Mouse (Mus musculus) left cerebral cortex, postnatal 10 days (tissue): ENCODE measurements at regions not wholly inside any gene's neighbourhood (a gene's known extent, or its start where the extent isn't known, plus 50 kb on each side); places are given as distances from the start of the nearest gene placed in this dataset.

Source experiments
- DNase-seq, 2 experiments: peaks; one replicate each; pipeline ENCODE4 v3.0.0; 2021 to 2022; ENCODE audit warnings: low spot score in 2 of 2, mixed read lengths in 1 of 2; ENCODE audit errors: extremely low spot score in 1 of 2
- intact Hi-C: fragments of 180-260 bp; cut with DNase I; formaldehyde crosslinking; loops from one replicate; pipeline ENCODE4 v1.15.1; 2025

DNA sequence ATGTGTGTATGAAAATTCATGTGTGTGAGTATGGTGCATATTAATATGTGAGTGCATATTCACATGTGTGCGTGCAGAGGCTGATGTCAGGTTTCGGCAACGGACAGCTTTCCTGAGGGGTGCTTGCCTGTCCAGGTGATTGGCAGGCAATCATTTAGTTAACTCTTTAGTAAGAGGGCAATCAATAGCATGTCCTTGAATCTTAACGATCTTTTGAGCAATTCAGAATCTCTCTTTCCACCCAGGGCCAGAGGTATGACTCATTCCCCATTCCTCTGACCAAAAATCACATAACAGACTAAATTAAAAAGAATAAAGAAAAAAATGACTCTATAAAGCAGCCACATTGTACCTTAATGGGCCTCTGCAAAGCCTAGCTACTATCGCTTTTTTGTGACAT is 303.7 kb downstream of the Tbc1d1 start:
- intact Hi-C loops: no loop called here
- DNase-seq: no peak

- intact Hi-C loops: no loop called here
Observed at GRCm38 (mm10) chr5:64460891-64461290, 304.8 kb downstream of the Tbc1d1 start.

GRCm38 (mm10) chr5:64461592-64461991 is 305.5 kb downstream of the Tbc1d1 start:
- DNase-seq: no peak
- intact Hi-C loops: no loop called here

More at GRCm38 (mm10) chr5:64460891-64461290, 304.8 kb downstream of the Tbc1d1 start:
- DNase-seq: no peak

- DNase-seq: peak in 1 of 2 experiments; percentile 29
- intact Hi-C loops: no loop called here
Observed at GRCm38 (mm10) chr5:64462411-64462810, 306.3 kb downstream of the Tbc1d1 start.

DNA sequence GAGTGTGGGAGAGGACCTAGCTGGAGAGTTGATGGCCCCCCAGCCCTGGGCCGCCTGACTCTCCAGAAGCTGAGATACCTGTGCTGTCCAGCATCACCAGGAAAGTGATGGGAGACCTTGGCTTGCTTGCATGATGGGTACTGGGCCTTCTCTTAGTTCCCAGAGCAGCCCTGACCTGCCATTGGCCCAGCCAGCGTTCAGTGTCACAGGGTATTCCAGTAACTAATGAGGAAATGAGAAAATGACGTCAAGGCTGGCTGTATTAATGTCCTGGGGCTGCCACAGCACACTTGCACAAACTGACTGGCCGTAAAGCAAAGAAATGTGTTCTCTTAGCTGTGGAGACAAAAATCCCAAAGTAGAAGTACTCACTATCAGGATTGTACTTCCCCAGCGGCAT is 307.5 kb downstream of the Tbc1d1 start:
- no peak for DNase-seq
- intact Hi-C loops: no loop called here

DNA sequence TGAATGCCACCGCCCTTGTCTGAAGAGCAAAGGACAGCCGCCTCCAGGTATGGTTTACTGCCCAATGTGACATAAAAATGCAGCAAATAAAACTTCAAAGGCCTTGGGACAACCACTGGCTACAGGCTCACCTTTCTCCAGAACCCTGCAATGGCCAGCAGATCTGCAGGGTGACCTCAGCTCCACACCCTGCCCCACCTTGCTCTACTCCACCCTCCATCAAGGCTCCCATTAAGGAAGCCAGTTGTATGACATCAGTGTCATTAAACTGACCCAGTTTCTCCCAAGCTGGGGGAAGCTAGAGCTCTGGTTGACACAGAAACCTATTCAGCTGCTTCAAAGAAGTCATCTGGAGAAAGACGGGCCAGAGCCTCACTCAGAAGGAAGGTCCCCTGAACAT is 310.2 kb downstream of the Tbc1d1 start:
- no peak for DNase-seq
- intact Hi-C loops: no loop called here

- intact Hi-C loops: no loop called here
- no peak for DNase-seq
Observed at GRCm38 (mm10) chr5:64467856-64468255, 311.8 kb downstream of the Tbc1d1 start.

DNA sequence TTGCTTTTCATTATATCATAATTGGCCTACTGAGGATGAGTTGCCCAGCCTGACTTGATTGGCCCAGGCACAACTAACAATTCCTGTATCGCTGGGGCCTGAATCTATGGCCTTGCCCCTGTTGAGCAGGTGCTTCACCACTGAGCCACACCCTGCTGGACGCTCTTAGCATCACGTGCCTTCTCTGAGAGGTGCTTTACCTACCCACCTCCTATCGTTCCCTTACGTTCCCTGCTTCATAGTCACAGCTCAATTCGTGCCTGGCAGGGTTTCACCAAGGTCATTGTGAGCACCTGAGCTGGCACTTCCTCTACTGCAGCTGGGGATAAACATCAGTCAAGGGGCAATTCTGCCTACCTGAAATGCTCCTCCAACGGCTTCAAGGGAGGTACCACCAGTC is 312.2 kb downstream of the Tbc1d1 start:
- DNase-seq: no peak
- intact Hi-C loops: no loop called here

DNA sequence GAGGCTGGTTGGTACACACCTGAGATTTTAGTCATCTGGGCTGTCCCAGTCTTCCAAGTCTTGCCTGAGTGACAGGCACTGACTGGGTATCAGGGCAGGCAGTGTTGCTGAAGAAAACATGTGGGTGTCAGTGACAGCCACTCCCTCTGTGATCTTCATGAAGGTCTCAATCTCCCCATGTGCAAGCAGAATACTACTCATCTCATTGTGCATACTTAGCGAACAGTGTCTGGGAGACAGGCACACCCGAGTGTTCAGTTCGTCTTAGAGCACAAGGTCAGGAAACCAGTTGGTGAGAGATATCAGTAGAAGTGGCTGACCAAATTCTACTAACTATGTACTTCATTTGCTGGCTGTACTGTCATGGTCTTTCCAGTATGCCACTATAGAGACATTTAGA is 315.9 kb downstream of the Tbc1d1 start:
- intact Hi-C loops: no loop called here
- DNase-seq: no peak

DNA sequence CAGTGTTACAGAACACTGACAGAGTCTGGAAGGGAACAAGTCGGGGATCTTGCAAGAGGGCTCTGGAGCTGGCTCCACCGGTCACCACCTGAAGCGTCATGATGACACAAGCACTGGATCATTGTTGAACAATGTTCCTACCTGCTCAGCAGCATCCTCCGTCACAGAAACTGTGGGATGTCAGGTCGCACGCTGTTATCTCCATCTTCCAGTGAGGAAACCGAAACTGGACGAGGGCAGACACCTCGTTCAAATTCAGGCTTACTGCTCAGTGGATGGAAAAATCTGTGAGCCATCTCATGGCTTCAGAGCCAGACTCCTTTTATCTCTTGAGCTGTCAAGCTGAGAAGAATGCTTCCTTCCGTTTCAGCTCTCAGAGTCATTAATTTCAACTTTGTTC is 316.3 kb downstream of the Tbc1d1 start:
- intact Hi-C loops: no loop called here

GRCm38 (mm10) chr5:64474868-64475267 is 318.8 kb downstream of the Tbc1d1 start:
- intact Hi-C loops: loop anchor here (5.0 kb wide), 1 partner anchor 83 kb away; no protein-coding TSS in a partner anchor

More for the DNA sequence above, 316.3 kb downstream of the Tbc1d1 start:
- no peak for DNase-seq

DNA sequence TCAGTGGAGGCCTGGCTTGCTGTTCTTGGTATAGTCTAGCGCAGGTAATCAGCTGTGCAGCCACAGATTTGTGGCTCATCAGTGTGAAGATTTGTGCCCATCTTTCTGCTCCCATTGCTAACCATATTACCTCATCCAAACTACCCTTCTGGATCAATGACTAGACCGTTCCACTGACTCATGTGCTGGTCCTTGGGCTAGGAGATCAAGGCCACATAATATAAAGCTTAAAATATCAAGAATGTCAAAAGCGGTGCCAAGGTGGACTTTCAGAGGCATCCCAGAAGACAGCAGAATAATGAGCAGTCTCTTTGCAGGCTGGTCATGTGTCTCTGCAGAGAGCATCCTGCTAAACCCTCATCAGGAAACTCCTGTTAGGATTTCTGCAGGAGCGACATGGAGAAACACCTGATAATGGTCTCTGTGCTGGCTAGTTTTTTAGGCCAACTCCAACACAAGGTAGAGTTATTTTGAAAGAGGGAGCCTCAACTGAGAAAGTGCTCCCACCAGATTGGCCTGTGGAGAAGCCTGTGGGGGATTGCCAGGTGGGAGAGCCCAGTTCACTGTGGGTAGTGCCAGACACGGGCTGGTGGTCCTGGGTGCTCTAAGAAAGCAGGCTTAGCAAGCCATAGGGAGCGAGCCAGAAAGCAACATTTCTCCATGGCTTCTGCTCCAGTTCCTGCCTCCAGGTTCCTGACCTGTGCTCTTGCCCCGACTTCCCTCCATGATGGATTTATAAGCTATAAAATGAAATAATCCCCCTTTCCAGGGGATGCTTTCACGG is 319.8 kb downstream of the Tbc1d1 start:
- no peak for DNase-seq

More at GRCm38 (mm10) chr5:64474868-64475267, 318.8 kb downstream of the Tbc1d1 start:
- DNase-seq: no peak

DNA sequence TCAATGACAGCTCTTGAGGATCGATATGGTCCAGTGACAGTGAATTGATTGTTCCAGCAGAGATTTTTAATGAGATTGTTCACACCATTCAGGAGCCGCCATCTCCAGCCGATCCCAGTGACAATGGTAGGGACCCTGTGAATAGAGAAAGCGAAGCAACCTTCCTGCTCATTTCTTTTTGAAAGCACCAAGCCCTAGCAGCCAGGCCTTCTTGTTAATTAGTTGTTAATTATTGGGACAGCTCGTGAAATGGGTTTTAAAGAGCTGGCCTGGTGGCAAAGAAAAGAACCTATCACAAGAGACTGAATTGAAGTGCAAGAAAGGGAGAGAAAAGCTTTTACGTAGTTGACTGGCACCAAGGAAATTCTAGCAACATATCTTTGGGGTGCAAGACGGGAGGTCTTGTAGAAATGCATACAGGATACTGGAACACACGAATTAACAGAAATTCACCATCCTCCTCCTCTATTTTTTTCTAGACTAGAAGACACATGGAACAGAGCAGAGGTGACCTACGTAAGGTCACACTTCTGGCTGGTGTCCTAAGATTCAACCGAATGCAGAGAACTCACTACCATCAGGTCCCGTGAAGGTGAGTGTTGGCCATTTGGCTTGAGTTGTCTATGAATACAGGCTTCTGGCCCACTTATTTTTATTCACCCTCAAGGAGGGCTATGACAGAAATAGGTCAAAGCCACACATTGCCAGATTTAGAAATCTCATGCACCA is 320.7 kb downstream of the Tbc1d1 start:
- DNase-seq: no peak
- intact Hi-C loops: loop anchor here (5.0 kb wide), 1 partner anchor 85 kb away; no protein-coding TSS in a partner anchor

More for the DNA sequence above, 319.8 kb downstream of the Tbc1d1 start:
- intact Hi-C loops: loop anchor here (5.0 kb wide), 1 partner anchor 84 kb away; no protein-coding TSS in a partner anchor

DNA sequence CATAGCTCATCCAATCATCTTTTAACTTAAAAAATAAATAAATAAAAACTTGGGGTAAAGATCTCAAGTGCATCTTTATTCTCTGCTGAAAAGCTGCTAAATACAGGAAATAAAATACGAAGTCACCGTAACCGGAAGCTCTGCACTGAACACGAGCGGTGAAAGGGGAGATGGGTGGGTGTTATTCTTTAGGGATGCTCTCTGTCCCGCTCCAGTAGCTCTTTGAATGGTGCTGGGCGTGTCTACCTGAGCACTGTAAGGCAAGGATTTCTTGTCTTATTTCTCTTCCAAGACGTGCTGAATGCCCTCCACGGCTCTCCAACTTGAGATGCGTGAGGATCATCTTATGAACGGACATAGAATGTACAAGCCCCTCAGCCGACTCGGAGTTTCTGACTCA is 322.0 kb downstream of the Tbc1d1 start:
- no peak for DNase-seq
- intact Hi-C loops: loop anchor here (5.0 kb wide), 1 partner anchor 86 kb away; no protein-coding TSS in a partner anchor

DNA sequence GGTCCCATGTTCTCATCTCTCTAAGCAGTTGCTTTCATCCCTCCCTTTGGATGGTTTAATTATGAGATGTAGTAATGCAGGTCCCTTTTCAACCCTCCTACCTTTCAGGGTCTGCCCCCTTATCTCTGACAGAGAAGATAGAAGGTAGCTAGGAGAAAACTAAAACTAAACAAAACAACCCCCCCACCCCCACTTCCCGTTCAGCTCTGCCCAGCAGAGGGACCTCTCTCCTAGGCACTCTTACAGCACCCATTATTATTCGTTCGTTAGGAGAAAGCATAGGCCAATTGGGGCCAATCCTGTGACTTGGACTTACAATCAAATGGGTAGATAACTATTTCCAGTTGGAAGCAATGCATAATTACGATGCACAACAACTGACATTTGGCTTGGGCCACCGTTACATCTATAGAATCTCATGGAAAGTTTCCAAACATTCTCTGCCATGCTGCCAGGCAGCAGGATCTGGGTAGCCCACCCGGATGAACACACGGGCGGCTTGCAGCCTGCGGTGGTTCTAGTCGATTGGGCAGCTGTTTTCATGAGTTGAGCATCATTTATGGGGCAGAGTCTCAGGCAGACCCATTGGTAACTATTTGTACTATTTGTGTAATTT is 322.6 kb downstream of the Tbc1d1 start:
- intact Hi-C loops: loop anchor here (5.0 kb wide), 1 partner anchor 86 kb away; no protein-coding TSS in a partner anchor
- no peak for DNase-seq

- intact Hi-C loops: loop anchor here (5.0 kb wide), 1 partner anchor 87 kb away; no protein-coding TSS in a partner anchor
- no peak for DNase-seq
Observed at GRCm38 (mm10) chr5:64479315-64479714, 323.2 kb downstream of the Tbc1d1 start.

GRCm38 (mm10) chr5:64485043-64485442 is 318.1 kb upstream of the Klf3 start:
- DNase-seq: no peak
- intact Hi-C loops: no loop called here

DNA sequence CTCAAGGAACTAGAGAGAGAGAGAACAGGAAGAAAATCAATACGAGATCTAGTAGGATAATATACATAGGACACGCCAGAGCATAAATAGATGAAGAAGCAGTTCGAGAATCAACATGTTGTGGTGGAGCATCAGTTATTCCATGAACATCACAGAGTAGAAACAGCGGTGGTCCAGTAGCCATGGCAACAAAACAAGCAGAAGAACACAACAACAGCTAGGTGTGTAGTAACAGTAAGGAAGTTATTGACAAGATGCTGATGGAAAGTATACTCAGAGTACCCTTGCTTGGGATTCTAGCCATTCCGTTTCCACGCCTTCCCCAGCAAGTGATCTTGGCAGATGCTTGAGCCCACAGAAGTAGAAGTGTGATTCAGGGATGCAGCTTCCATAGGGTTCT is 317.3 kb upstream of the Klf3 start:
- intact Hi-C loops: no loop called here
- DNase-seq: no peak

DNA sequence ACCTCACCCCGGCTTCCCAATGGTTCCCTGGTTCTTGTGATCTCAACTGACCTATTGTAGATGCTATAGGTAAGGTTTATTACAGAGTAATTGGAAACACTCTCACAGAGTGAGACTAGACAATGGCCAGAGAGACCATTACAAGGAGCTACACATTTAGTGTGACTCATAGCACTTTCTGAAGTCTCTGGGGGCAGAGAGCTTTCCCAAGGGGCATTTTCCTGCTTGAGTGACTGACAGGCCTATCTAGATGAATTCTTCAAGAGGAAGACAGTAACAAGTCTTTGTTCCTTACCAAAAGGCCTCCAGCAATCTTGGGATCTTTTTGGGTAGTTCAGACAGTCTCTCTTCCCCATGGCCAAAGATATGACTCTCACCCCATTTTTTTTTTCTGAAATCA is 316.4 kb upstream of the Klf3 start:
- no peak for DNase-seq
- intact Hi-C loops: no loop called here
